Mouse (Mus musculus) lung, embryonic 14.5 days (tissue): Measurements from ENCODE around the gene Irf1. TPM values are rescaled to one million over a fixed set of nuclear protein-coding genes. Genes with fewer than 3 reads are reported as not detected.

ENCODE experiments used
- ATAC-seq: fragments of 200-750 bp; cut with Nextera tagmentation; 2 replicates; pipeline ENCODE4 v1.8.0; 2017; ENCODE audit warnings: mild to moderate bottlenecking, moderate TSS enrichment, moderate library complexity; ENCODE audit not compliant: insufficient read depth
- DNase-seq: peaks from one replicate; pipeline ENCODE4 v3.0.0-alpha.2; 2015
- H3K27ac ChIP-seq: fragments of 300-500 bp; sonication (generic); 2 replicates; pipeline ENCODE4 v1.5.1; 2014; ENCODE audit warnings: low read depth, mild to moderate bottlenecking, moderate library complexity
- H3K27me3 ChIP-seq: fragments of 300-500 bp; sonication (generic); 2 replicates; pipeline ENCODE4 v1.6.1; 2014; ENCODE audit warnings: low read length, control low read depth; ENCODE audit not compliant: insufficient read depth
- H3K36me3 ChIP-seq: fragments of 300-500 bp; sonication (generic); 2 replicates; pipeline ENCODE4 v1.6.1; 2014; ENCODE audit warnings: control low read depth; ENCODE audit not compliant: insufficient read depth
- H3K4me1 ChIP-seq: fragments of 300-500 bp; sonication (generic); 2 replicates; pipeline ENCODE4 v1.6.1; 2014; ENCODE audit warnings: antibody characterized with exemption, control low read depth; ENCODE audit not compliant: insufficient read depth
- H3K4me2 ChIP-seq: fragments of 300-500 bp; sonication (generic); 2 replicates; pipeline ENCODE4 v1.6.1; 2014; ENCODE audit warnings: mild to moderate bottlenecking
- H3K4me3 ChIP-seq: fragments of 300-500 bp; sonication (generic); 2 replicates; pipeline ENCODE4 v1.5.1; 2014; ENCODE audit warnings: low read depth, low read length
- H3K9ac ChIP-seq: fragments of 300-500 bp; sonication (generic); 2 replicates; pipeline ENCODE4 v1.6.1; 2014
- H3K9me3 ChIP-seq: fragments of 300-500 bp; sonication (generic); 2 replicates; pipeline ENCODE4 v1.6.1; 2016; ENCODE audit warnings: low read depth, low read length, control low read depth
- CTCF ChIP-seq: IDR thresholded peaks from 2 replicates; pipeline ENCODE4 v1.5.1; 2016; ENCODE audit warnings: antibody characterized with exemption, low read depth
- WGBS: fragments of 180-500 bp; shearing (Covaris S2); extraction: QIAGEN DNeasy Blood & Tissue Kit; methylation state at CpG from one replicate; pipeline ENCODE4 v1.1.7; 2014; 5-methylcytosine and 5-hydroxymethylcytosine counted together
- polyA plus RNA-seq: library from polyadenylated mRNA; unstranded; fragments of >200 nt; fragmentation: Nextera tagmentation; extraction: Ambion mirVana; gene quantifications from 2 replicates; pipeline ENCODE4 v1.2.1, GENCODE M21; 2014

Irf1 gene
- polyA plus RNA-seq, 1 experiment from 2014 or later = 17.3 TPM

- no peak for DNase-seq
- Histone ChIP-seq H3K27ac (no peak overlapping the region), H3K4me1 (no peaks in the 10 kb centered on the region), H3K9me3 (no peaks in the 10 kb centered on the region), H3K9ac (no peak overlapping the region), H3K27me3 (no peaks in the 10 kb centered on the region), H3K4me3 (no peak overlapping the region), H3K4me2 (no peak overlapping the region), H3K36me3 (no peaks in the 10 kb centered on the region)
- no peak for ATAC-seq
- WGBS = 77% methylated on average over 3 of the region's 3 CpGs
- no peak for TF ChIP-seq CTCF
Observed at GRCm38 (mm10) chr11:53785311-53785936, 15.6 kb downstream of the Irf1 start.

GRCm38 (mm10) chr11:53786058-53787031, 16.5 kb downstream of the Irf1 start:
- no peak overlapping the region for H3K27ac ChIP-seq
- H3K27me3 ChIP-seq = no peaks in the 10 kb centered on the region
- H3K4me1 ChIP-seq = no peaks in the 10 kb centered on the region
- DNase-seq (no peak), ATAC-seq (no peak)
- no peaks in the 10 kb centered on the region for H3K36me3 ChIP-seq
- no peak overlapping the region for H3K9ac ChIP-seq
- no peak overlapping the region for H3K4me3 ChIP-seq
- TF ChIP-seq CTCF = no peak
- no peak overlapping the region for H3K4me2 ChIP-seq
- H3K9me3 ChIP-seq = no peaks in the 10 kb centered on the region
- WGBS = 74% methylated on average over 13 of the region's 13 CpGs

- WGBS = 63% methylated on average over 8 of the region's 8 CpGs
- Histone ChIP-seq H3K27ac (no peak overlapping the region), H3K36me3 (no peaks in the 10 kb centered on the region), H3K9ac (no peak overlapping the region), H3K4me2 (no peak overlapping the region), H3K9me3 (no peaks in the 10 kb centered on the region), H3K4me1 (no peaks in the 10 kb centered on the region), H3K4me3 (no peak overlapping the region), H3K27me3 (no peaks in the 10 kb centered on the region)
- no peak for ATAC-seq
- TF ChIP-seq CTCF = no peak
- no peak for DNase-seq
Observed at GRCm38 (mm10) chr11:53788196-53788595, 18.4 kb downstream of the Irf1 start.

GRCm38 (mm10) chr11:53789277-53789676, 19.5 kb downstream of the Irf1 start:
- 66% methylated on average over 3 of the region's 3 CpGs for WGBS

GRCm38 (mm10) chr11:53792986-53793385, 23.2 kb downstream of the Irf1 start:
- whole genome bisulfite sequencing = 49% methylated on average over 3 of the region's 3 CpGs
- no peak for TF ChIP-seq CTCF
- Histone ChIP-seq H3K27ac (no peak overlapping the region), H3K9me3 (no peaks in the 10 kb centered on the region), H3K27me3 (no peaks in the 10 kb centered on the region), H3K4me2 (no peak overlapping the region), H3K9ac (no peak overlapping the region), H3K4me3 (no peak overlapping the region), H3K4me1 (peaks cover 30% of the 10 kb centered on the region), H3K36me3 (no peaks in the 10 kb centered on the region)
- DNase-seq (peak; percentile 70), ATAC-seq (no peak)

More at GRCm38 (mm10) chr11:53789277-53789676, 19.5 kb downstream of the Irf1 start:
- Histone ChIP-seq H3K9ac (no peak overlapping the region), H3K27ac (no peak overlapping the region), H3K4me3 (no peak overlapping the region), H3K9me3 (no peaks in the 10 kb centered on the region), H3K27me3 (no peaks in the 10 kb centered on the region), H3K4me1 (0 out of 2 replicates have a peak, but pooled peaks cover 4% of the 10 kb centered on the region), H3K4me2 (no peak overlapping the region), H3K36me3 (no peaks in the 10 kb centered on the region)
- ATAC-seq = no peak
- DNase-seq = no peak
- TF ChIP-seq CTCF = no peak

- H3K9ac ChIP-seq = no peak overlapping the region
- no peaks in the 10 kb centered on the region for H3K9me3 ChIP-seq
- H3K4me2 ChIP-seq = no peak overlapping the region
- no peaks in the 10 kb centered on the region for H3K36me3 ChIP-seq
- H3K4me3 ChIP-seq = no peak overlapping the region
- no peak for ATAC-seq
- 60% methylated on average over 3 of the region's 3 CpGs for WGBS
- peak; percentile 37 for DNase-seq
- H3K4me1 ChIP-seq = peaks cover 30% of the 10 kb centered on the region
- H3K27ac ChIP-seq = peak overlapping the region; percentile 85; the same call in 1 of the 2 replicates
- no peaks in the 10 kb centered on the region for H3K27me3 ChIP-seq
- no peak for TF ChIP-seq CTCF
Observed at GRCm38 (mm10) chr11:53794015-53794414, 24.2 kb downstream of the Irf1 start.
